Mouse (Mus musculus): Measurements from ENCODE around the gene Slc17a3. TPM values are rescaled to one million over a fixed set of nuclear protein-coding genes. Genes with fewer than 3 reads are reported as not detected.

The Slc17a3 gene
- polyA plus RNA-seq, 1 experiment, result not detected

- no peaks in the 10 kb centered on the region for H3K36me3 ChIP-seq (ENCODE audit: control insufficient read depth, insufficient read depth, low read length)
- no peaks in the 10 kb centered on the region for H3K4me1 ChIP-seq (ENCODE audit: control insufficient read depth, insufficient read depth, insufficient read length, low read length)
- no peak overlapping the region for H3K27ac ChIP-seq (ENCODE audit: insufficient read depth, low read depth, low read length)
- no peak for TF ChIP-seq CTCF (IDR thresholded peaks at IDR 0.05; ENCODE audit: extremely low read depth, insufficient read length, insufficient replicate concordance, low read depth, low read length)
- TF ChIP-seq POLR2A (IDR thresholded peaks at IDR 0.05; ENCODE audit: low read depth, low read length), result no peak
- no peak overlapping the region for H3K4me3 ChIP-seq (ENCODE audit: low read depth, low read length)
- no peaks in the 10 kb centered on the region for H3K27me3 ChIP-seq (ENCODE audit: control insufficient read depth, insufficient read depth, low read length)
Observed at GRCm38 (mm10) chr13:23861815-23862214, 22.6 kb downstream of the Slc17a3 start.

DNA sequence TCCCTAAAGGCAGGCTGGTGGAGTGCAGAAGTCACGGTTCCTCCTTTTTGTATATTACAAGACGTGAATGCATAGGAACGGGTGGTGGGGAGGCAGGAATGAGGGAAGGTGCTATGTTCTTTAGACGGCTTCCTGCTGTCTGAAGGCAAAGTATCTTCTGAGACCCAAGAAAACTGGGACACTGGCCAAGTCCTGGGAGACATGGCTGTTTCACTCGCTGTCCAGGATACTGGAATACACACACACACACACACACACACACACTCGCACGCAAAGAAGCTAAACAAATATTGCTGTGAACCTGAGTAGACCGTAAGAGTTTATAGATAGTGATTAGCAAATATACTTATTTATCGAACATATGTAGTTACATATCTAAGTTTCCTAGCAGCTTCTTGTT lies 25.5 kb downstream of the Slc17a3 start:
- H3K4me1 ChIP-seq (ENCODE audit: control insufficient read depth, insufficient read depth, insufficient read length, low read length), result no peaks in the 10 kb centered on the region
- H3K4me3 ChIP-seq (ENCODE audit: low read depth, low read length), result no peak overlapping the region
- 31% methylated on average over 9 of the region's 9 CpGs for WGBS
- TF ChIP-seq POLR2A (IDR thresholded peaks at IDR 0.05; ENCODE audit: low read depth, low read length) (no peak), CTCF (IDR thresholded peaks at IDR 0.05; ENCODE audit: extremely low read depth, insufficient read length, insufficient replicate concordance, low read depth, low read length) (no peak)
- no peak overlapping the region for H3K27ac ChIP-seq (ENCODE audit: insufficient read depth, low read depth, low read length)
- H3K36me3 ChIP-seq (ENCODE audit: control insufficient read depth, insufficient read depth, low read length), result no peaks in the 10 kb centered on the region
- H3K27me3 ChIP-seq (ENCODE audit: control insufficient read depth, insufficient read depth, low read length), result no peaks in the 10 kb centered on the region

GRCm38 (mm10) chr13:23866086-23866710 lies 27.0 kb downstream of the Slc17a3 start:
- 75% methylated on average over 9 of the region's 9 CpGs for WGBS
- H3K4me1 ChIP-seq (ENCODE audit: control insufficient read depth, insufficient read depth, insufficient read length, low read length), result no peaks in the 10 kb centered on the region
- H3K27ac ChIP-seq (ENCODE audit: insufficient read depth, low read depth, low read length), result no peak overlapping the region
- TF ChIP-seq CTCF (IDR thresholded peaks at IDR 0.05; ENCODE audit: extremely low read depth, insufficient read length, insufficient replicate concordance, low read depth, low read length), result no peak
- no peak for TF ChIP-seq POLR2A (IDR thresholded peaks at IDR 0.05; ENCODE audit: low read depth, low read length)
- H3K36me3 ChIP-seq (ENCODE audit: control insufficient read depth, insufficient read depth, low read length), result no peaks in the 10 kb centered on the region
- no peaks in the 10 kb centered on the region for H3K27me3 ChIP-seq (ENCODE audit: control insufficient read depth, insufficient read depth, low read length)
- H3K4me3 ChIP-seq (ENCODE audit: low read depth, low read length), result no peak overlapping the region

GRCm38 (mm10) chr13:23867000-23867399 lies 27.8 kb downstream of the Slc17a3 start:
- H3K36me3 ChIP-seq (ENCODE audit: control insufficient read depth, insufficient read depth, low read length), result no peaks in the 10 kb centered on the region
- no peaks in the 10 kb centered on the region for H3K4me1 ChIP-seq (ENCODE audit: control insufficient read depth, insufficient read depth, insufficient read length, low read length)
- TF ChIP-seq CTCF (IDR thresholded peaks at IDR 0.05; ENCODE audit: extremely low read depth, insufficient read length, insufficient replicate concordance, low read depth, low read length) (no peak), POLR2A (IDR thresholded peaks at IDR 0.05; ENCODE audit: low read depth, low read length) (no peak)
- WGBS, result 66% methylated on average over 6 of the region's 6 CpGs
- no peaks in the 10 kb centered on the region for H3K27me3 ChIP-seq (ENCODE audit: control insufficient read depth, insufficient read depth, low read length)
- H3K27ac ChIP-seq (ENCODE audit: insufficient read depth, low read depth, low read length), result no peak overlapping the region
- no peak overlapping the region for H3K4me3 ChIP-seq (ENCODE audit: low read depth, low read length)

DNA sequence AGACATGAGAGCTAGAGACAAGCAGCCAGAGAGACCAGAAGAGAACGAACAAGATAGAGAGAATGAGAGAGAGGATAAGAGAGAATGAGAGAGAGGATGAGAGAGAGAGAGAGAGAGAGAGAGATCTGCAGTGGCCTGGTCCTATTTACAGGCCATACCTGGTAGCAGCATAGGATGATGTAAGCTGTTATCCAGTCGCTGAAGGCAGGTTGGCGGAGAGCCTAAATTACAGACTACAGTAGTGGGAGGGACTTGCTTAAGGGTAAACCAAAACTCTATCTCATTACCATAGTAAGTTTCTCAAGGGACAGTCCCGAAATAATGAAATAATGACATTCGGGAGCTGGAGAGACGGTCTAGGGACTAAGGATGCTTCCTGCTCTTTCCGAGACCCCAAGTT lies 28.2 kb downstream of the Slc17a3 start, which contains the start of gene Slc17a1:
Slc17a1 (plus strand) TSS at position 346 of the 400 bp plus-strand sequence.
- TF ChIP-seq CTCF (IDR thresholded peaks at IDR 0.05; ENCODE audit: extremely low read depth, insufficient read length, insufficient replicate concordance, low read depth, low read length), result no peak
- H3K27me3 ChIP-seq (ENCODE audit: control insufficient read depth, insufficient read depth, low read length), result no peaks in the 10 kb centered on the region
- no peak within 1 kb of the TSS for H3K4me3 ChIP-seq (ENCODE audit: low read depth, low read length)
- H3K36me3 ChIP-seq (ENCODE audit: control insufficient read depth, insufficient read depth, low read length), result no peaks in the 10 kb centered on the region
- H3K4me1 ChIP-seq (ENCODE audit: control insufficient read depth, insufficient read depth, insufficient read length, low read length), result no peaks in the 10 kb centered on the region
- no peak within 1 kb of the TSS for H3K27ac ChIP-seq (ENCODE audit: insufficient read depth, low read depth, low read length)
- 72% methylated on average over 7 of the region's 7 CpGs for WGBS

DNA sequence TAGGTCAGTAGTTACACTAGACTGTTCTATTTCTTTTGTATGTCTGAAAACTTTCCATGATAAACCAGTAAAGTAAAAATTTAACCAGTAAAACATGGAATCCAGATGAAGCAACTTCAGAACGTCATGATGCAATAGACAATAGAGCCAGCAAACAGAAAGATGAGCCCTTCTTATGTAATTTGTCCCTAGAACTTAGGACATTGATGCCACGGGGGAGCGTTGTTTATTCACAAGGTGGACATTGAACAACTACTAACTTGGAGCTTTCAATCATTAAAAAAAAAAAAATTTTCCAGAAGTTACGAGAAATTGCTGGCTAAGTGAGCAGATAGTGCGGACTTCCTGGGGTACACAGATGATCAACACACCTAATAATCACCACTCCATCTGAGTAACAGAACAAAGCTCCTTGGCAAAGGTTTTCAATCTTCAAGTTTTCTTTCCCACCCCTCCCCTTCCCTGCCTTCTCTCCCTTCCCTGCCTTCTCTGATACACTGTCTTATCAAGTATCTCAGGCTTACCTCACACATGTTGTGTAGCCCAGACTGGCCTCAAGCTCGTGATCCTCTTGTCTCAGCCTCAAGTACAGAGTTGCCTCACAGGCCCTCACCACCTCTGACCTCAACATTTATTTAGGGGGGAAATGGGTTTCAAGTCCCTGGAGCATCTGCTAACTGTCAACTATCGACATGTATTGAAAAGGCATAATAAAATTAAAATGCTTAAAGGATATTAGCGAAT lies 29.7 kb downstream of the Slc17a3 start:
- Histone ChIP-seq H3K27me3 (ENCODE audit: control insufficient read depth, insufficient read depth, low read length) (no peaks in the 10 kb centered on the region), H3K27ac (ENCODE audit: insufficient read depth, low read depth, low read length) (no peak overlapping the region), H3K4me1 (ENCODE audit: control insufficient read depth, insufficient read depth, insufficient read length, low read length) (no peaks in the 10 kb centered on the region), H3K4me3 (ENCODE audit: low read depth, low read length) (no peak overlapping the region), H3K36me3 (ENCODE audit: control insufficient read depth, insufficient read depth, low read length) (no peaks in the 10 kb centered on the region)
- no peak for TF ChIP-seq POLR2A (IDR thresholded peaks at IDR 0.05; ENCODE audit: low read depth, low read length)
- TF ChIP-seq CTCF (IDR thresholded peaks at IDR 0.05; ENCODE audit: extremely low read depth, insufficient read length, insufficient replicate concordance, low read depth, low read length), result no peak
- WGBS, result 68% methylated on average over 8 of the region's 8 CpGs

DNA sequence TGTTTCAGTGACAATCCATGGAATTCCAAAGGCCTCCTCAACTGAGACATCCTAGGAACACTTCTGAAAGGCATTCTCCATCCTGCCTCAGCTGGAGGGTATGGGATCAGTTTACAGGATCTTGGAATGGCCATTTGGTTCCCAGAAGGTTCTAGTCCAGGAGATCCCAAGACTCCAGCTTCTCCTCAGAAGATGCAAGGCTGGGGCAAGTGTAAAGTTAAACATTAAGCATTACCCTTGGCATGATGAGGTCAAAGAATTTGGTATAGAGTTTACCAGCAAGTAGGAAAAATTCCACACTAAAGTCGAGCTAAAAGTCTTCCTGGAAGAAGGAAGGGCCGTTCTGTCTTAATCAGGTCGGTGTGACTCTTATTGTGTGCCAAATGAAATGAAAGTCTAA lies 30.8 kb downstream of the Slc17a3 start:
- Histone ChIP-seq H3K27me3 (ENCODE audit: control insufficient read depth, insufficient read depth, low read length) (no peaks in the 10 kb centered on the region), H3K36me3 (ENCODE audit: control insufficient read depth, insufficient read depth, low read length) (no peaks in the 10 kb centered on the region), H3K4me1 (ENCODE audit: control insufficient read depth, insufficient read depth, insufficient read length, low read length) (no peaks in the 10 kb centered on the region), H3K27ac (ENCODE audit: insufficient read depth, low read depth, low read length) (no peak overlapping the region), H3K4me3 (ENCODE audit: low read depth, low read length) (no peak overlapping the region)
- TF ChIP-seq POLR2A (IDR thresholded peaks at IDR 0.05; ENCODE audit: low read depth, low read length) (no peak), CTCF (IDR thresholded peaks at IDR 0.05; ENCODE audit: extremely low read depth, insufficient read length, insufficient replicate concordance, low read depth, low read length) (no peak)
- WGBS, result 52% methylated on average over 3 of the region's 3 CpGs

All from small intestine, adult 2 months (tissue).